Mouse (Mus musculus): ENCODE measurements at regions not wholly inside any gene's neighbourhood (a gene's known extent, or its start where the extent isn't known, plus 50 kb on each side); places are given as distances from the start of the nearest gene placed in this dataset.

GRCm38 (mm10) chr12:26244701-26245100, 170.4 kb downstream of the Rnf144a start:
- no peak for DNase-seq (ENCODE audit: low read depth, low spot score)

DNA sequence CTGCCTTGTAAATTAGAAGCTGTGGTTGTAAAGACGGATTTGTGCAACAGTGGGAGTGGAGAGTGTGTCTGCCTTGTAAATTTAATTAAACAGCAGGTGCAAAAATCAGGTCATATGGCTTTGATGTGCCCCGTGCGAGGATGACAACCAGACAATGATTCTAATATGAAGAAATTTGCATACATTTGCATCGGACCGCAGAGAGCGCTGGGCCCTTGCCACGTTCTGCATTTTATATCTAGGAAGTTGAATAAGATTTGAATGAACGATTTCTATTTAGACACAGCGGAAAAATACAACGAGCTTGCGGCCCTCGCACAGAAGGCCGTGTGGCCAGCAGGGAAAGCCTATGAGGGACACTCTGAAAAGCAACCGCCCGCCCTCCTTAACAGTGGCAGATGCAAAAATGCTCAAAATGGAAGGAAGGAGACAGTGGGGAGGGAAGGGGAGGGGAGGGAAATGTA, 187.5 kb downstream of the Rnf144a start:
- peak; percentile 65 for DNase-seq (ENCODE audit: low read depth, low spot score)

GRCm38 (mm10) chr12:26226363-26226762, 188.7 kb downstream of the Rnf144a start:
- peak; percentile 84 for DNase-seq (ENCODE audit: low read depth, low spot score)

DNA sequence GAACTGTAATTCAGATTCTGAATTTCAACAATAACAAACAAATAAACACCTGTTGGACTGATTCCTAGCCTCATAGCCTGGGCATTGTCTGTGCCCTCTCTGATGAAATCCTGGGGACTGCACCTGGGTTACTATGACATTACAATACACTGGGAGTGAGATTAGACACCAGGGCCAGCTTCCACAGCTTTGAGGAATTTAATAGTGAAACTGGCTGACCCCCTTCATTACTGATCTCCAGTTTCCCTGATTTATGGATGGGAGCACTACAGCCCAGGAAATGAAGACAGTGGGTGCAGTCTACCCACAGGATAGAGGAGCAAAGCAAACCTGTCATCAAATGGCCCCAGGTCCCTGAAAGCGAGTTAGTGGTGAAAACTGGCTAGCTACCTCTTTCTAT, 202.6 kb downstream of the Rnf144a start:
- no peak for DNase-seq (ENCODE audit: low read depth, low spot score)

GRCm38 (mm10) chr12:26211423-26211822, 203.6 kb downstream of the Rnf144a start:
- peak; percentile 39 for DNase-seq (ENCODE audit: low read depth, low spot score)

- no peak for DNase-seq (ENCODE audit: low read depth, low spot score)
These were observed 208.3 kb downstream of the Rnf144a start for GRCm38 (mm10) chr12:26206751-26207150.

GRCm38 (mm10) chr12:26206036-26206435, 209.0 kb downstream of the Rnf144a start:
- peak; percentile 99 for DNase-seq (ENCODE audit: low read depth, low spot score)

- DNase-seq (ENCODE audit: low read depth, low spot score), result no peak
These were observed 223.0 kb downstream of the Rnf144a start for GRCm38 (mm10) chr12:26191982-26192576.

DNA sequence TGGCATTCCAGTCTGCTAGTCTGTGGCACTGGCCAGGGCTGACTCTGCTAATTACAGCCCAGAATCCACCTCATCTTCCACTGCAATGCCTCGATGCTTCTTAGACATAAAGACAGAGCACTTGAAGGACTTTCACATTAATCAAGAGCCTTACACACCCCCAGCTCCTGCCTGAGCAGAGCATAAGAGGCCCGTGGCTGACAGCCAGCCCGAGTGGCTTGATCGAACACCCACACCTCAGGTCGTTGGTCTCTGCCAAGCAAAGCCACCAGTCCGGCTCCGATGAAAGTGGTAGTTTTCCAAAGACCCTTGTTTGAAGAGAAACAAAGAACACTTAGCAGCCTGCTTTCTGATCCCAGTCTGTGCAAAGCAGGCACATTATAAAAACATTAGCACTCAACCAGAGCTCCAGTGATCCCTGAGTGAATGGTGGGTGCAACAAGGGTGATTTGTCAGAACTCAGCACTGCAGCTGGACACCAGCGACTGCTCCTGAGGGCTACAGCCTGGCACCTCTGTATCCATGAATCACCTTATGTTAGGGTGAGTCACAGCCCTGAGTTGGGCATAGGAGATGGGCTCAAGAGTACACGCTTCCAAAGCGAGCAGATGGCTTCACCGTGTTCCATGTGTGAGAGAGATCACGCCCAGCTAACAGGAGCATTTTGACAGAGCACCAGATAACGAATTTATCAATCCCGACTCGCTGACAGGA, 223.6 kb downstream of the Rnf144a start:
- DNase-seq (ENCODE audit: low read depth, low spot score), result peak; percentile 98

- peak; percentile 85 for DNase-seq (ENCODE audit: low read depth, low spot score)
These were observed 226.1 kb downstream of the Rnf144a start for GRCm38 (mm10) chr12:26188996-26189395.

GRCm38 (mm10) chr12:26187091-26187862, 227.8 kb downstream of the Rnf144a start:
- DNase-seq (ENCODE audit: low read depth, low spot score), result peak; percentile 50

GRCm38 (mm10) chr12:26184701-26185460, 230.2 kb downstream of the Rnf144a start:
- DNase-seq (ENCODE audit: low read depth, low spot score), result no peak

DNA sequence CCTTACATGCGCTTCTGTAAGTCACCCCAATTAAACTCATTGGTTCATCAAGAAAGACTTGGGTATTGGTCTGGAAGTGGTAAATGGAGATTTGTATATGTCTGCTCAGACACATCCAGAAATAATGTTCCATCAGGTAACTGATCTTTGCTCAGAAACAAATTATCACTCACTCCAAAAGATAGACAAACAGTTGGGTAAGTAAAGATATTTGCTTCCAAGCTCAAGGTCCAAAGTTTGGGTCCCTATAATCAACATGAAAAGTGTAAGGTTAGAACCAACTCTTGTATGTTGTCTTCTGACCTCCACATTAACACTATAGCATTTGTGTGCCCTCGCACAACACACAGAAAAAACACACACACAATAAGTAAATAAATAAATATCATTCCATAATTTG, 232.0 kb downstream of the Rnf144a start:
- DNase-seq (ENCODE audit: low read depth, low spot score), result no peak

DNA sequence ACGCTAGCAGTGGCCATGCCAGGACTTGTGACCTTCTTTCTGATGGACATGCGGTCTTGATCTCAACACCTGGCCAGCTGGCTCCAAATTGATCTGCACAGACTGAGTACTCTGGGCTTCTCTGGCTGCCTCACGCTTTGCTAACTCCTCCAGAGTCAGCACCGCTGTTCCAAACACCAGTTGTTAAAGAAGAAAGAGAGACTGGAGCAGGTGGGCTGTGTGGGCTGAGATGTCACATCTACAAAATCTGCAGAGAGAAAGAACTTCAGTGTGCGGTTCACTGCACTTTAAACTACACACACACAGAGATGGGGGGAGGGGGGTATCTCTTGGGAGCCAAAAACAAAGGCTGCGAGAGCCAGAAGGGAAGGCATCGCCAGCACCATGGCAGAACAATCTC, 234.2 kb downstream of the Rnf144a start:
- peak; percentile 83 for DNase-seq (ENCODE audit: low read depth, low spot score)

DNA sequence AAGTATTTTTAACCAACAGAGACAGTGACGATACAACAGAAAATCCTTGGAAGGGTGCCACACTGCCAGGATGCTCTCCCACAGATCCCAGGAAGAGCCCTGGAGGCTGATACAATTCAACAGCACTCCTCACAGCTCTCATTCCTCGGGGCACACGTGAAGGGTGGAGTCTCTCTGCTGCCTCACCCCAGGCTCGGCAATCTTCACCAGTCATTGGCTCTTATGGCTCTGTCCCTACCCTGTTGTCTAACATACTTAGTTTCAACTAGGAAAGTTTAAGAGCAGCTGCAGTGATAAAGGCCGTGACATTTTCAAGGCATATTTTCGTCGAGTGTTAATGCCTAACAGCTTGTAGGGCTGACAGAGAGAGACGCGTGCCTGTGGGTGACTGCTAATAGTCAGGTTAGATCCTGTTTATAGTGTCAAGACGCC, 238.8 kb downstream of the Rnf144a start:
- DNase-seq (ENCODE audit: low read depth, low spot score), result peak; percentile 90

DNA sequence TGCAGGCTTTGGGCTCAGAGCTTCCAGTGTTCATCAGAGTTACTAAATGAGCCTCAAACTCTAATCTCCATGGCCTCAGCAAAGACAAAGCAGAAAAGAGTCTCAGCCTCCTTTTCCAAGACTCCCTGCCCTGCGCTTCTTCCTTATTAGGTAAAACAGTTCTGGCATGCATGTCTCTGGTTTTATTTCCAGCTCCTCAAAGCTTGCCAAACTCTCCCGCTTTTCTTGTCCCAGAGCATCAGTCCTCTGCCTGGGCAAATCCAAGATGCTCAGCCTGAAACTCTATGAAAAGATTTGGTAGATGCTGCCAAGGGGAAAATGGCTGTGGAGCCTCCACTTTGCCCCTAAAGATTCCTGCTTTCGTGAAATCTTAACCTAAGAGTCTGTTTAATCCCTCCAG, 251.6 kb downstream of the Rnf144a start:
- peak; percentile 79 for DNase-seq (ENCODE audit: low read depth, low spot score)

GRCm38 (mm10) chr12:26160861-26161615, 254.0 kb downstream of the Rnf144a start:
- peak; percentile 56 for DNase-seq (ENCODE audit: low read depth, low spot score)

GRCm38 (mm10) chr12:26152992-26153391, 262.1 kb downstream of the Rnf144a start:
- DNase-seq (ENCODE audit: low read depth, low spot score), result no peak

DNA sequence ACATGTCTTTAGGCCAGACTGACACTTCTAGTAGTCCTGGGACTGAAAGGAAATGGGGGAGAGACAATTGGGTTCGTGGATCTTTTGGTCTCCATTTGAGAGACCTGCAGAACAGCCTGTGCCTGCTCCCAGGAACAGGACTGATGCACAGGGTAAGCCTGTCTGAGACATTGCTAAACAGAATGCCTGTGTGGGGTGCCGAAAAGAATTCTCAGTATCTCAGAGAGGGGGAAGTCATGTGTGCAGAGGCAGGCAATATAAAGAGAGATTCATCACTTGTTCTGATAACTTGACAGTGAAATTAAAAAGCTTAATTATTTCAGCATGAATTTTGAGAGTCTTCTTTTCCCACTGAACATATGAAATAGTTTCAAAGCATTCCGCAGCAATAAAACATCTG, 268.7 kb downstream of the Rnf144a start:
- no peak for DNase-seq (ENCODE audit: low read depth, low spot score)

- peak; percentile 68 for DNase-seq (ENCODE audit: low read depth, low spot score)
These were observed 269.9 kb downstream of the Rnf144a start for GRCm38 (mm10) chr12:26145085-26145714.
